Mouse (Mus musculus) C2C12 (cell line): ENCODE data around the gene Sobp.

Experiments used
- CEBPB ChIP-seq: IDR thresholded peaks from one replicate; pipeline ENCODE4 v1.6.1; 2011; ENCODE audit warnings: low read depth, mild to moderate bottlenecking, control low read depth, moderate library complexity
- CTCF ChIP-seq: IDR thresholded peaks from one replicate; pipeline ENCODE4 v1.5.1; 2011; ENCODE audit not compliant: control insufficient read depth, insufficient read depth, insufficient read length
- FOSL1 ChIP-seq: IDR thresholded peaks from one replicate; pipeline ENCODE4 v1.8.0; 2011; ENCODE audit warnings: mild to moderate bottlenecking, low read length; ENCODE audit not compliant: poor library complexity, insufficient read depth, severe bottlenecking
- MAX ChIP-seq: IDR thresholded peaks from one replicate; pipeline ENCODE4 v1.6.1; 2011; ENCODE audit warnings: mild to moderate bottlenecking, control low read depth
- MYOD1 ChIP-seq: IDR thresholded peaks from one replicate; pipeline ENCODE4 v1.6.1; 2011; ENCODE audit warnings: low read depth; ENCODE audit not compliant: control insufficient read depth, insufficient read length
- MYOG ChIP-seq: IDR thresholded peaks from one replicate; pipeline ENCODE4 v1.6.1; 2011; ENCODE audit not compliant: control insufficient read depth, insufficient read length; ENCODE audit errors: extremely low read depth
- USF1 ChIP-seq: IDR thresholded peaks from one replicate; pipeline ENCODE4 v1.6.1; 2011; ENCODE audit warnings: low read depth, mild to moderate bottlenecking, control low read depth, moderate library complexity

DNA sequence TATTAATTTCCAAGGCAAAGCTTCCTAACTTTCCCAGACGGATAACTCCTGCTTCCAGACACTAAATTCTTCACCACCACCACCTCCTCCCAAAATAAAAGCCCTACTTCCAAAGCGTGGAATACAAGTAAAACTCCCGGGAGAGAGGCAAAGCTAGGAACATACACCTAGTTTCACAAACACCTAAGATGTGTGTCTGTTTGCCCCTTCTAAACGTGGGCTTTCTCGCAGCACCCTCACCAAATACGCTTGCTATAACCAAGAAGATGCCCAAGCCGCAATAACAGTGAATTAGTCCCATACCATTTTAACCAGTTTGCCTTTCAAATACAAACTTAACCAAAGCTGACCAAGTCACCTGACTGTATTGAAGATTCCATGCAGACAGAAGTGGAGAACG is 1.8 kb downstream of the Sobp start:
- TF ChIP-seq CTCF = no peak
- no peak for TF ChIP-seq MYOG
- no peak for TF ChIP-seq MYOD1
- no peak for TF ChIP-seq MAX
- no peak for TF ChIP-seq CEBPB
- TF ChIP-seq FOSL1 = no peak
- TF ChIP-seq USF1 = no peak
